Mouse (Mus musculus) lung, adult 2 months (tissue): Measurements from ENCODE around the gene Thumpd3.

Experiments used
- CTCF ChIP-seq: fragments of 200-500 bp; IDR thresholded peaks from 2 replicates; pipeline ENCODE4 v1.5.1; 2011; ENCODE audit warnings: mild to moderate bottlenecking, low read length, control low read depth; ENCODE audit not compliant: insufficient read depth
- POLR2A ChIP-seq: fragments of 200-500 bp; IDR thresholded peaks from 2 replicates; pipeline ENCODE4 v1.6.1; 2011; ENCODE audit warnings: low read depth, mild to moderate bottlenecking, control low read depth, low read length, borderline replicate concordance; ENCODE audit errors: extremely low read depth

GRCm38 (mm10) chr6:113079492-113079891 lies 33.5 kb downstream of the Thumpd3 start:
- no peak for TF ChIP-seq POLR2A
- TF ChIP-seq CTCF, result no peak
